In genomic region chr8:95916106-95916505, GRCm38 (mm10) we compare ENCODE assay signal across 8 mouse cellular contexts. TPM values are rescaled to one million over a fixed set of nuclear protein-coding genes. Genes with fewer than 3 reads are reported as not detected.
DNase-seq lines count a peak whose midpoint lies in the region; ATAC-seq and TF ChIP-seq lines count a peak whose summit lies in the region.

No protein-coding gene starts in this region.

- H3K36me3 ChIP-seq in ES-Bruce4 (ENCODE audit: control insufficient read depth, insufficient read depth, low read length, poor library complexity, severe bottlenecking) = no peaks in the 10 kb centered on the region
- H3K36me3 ChIP-seq in kidney, postnatal 0 days (ENCODE audit: insufficient read depth, low read length) = no peaks in the 10 kb centered on the region
- no peaks in the 10 kb centered on the region for H3K36me3 ChIP-seq in midbrain, embryonic 13.5 days

- TF ChIP-seq POLR2A in ES-Bruce4 (IDR thresholded peaks at IDR 0.05; ENCODE audit: insufficient read depth, low read length) = no peak

- H3K9me3 ChIP-seq in ES-Bruce4 (replicated peaks; ENCODE audit: control insufficient read depth, insufficient read depth, low read length, poor library complexity, severe bottlenecking) = no peaks in the 10 kb centered on the region
- H3K9me3 ChIP-seq in kidney, postnatal 0 days (replicated peaks; ENCODE audit: low read length) = no peaks in the 10 kb centered on the region
- H3K9me3 ChIP-seq in midbrain, embryonic 13.5 days = no peaks in the 10 kb centered on the region

- H3K9ac ChIP-seq in ES-Bruce4 (ENCODE audit: low read depth, poor library complexity, severe bottlenecking) = no peak overlapping the region
- H3K9ac ChIP-seq in kidney, postnatal 0 days (ENCODE audit: low read depth, low read length) = no peak overlapping the region
- peak overlapping the region; percentile 51; the same call in 1 of the 2 replicates for H3K9ac ChIP-seq in midbrain, embryonic 13.5 days (replicated peaks)

- H3K27me3 ChIP-seq in ES-Bruce4 (ENCODE audit: control insufficient read depth, insufficient read depth, low read length, poor library complexity, severe bottlenecking) = no peaks in the 10 kb centered on the region
- H3K27me3 ChIP-seq in kidney, postnatal 0 days (ENCODE audit: insufficient read depth, low read length) = no peaks in the 10 kb centered on the region
- no peaks in the 10 kb centered on the region for H3K27me3 ChIP-seq in midbrain, embryonic 13.5 days

- peak; percentile 44 for DNase-seq in adrenal gland, adult 2 months
- DNase-seq in adrenal gland, adult 18-20 months (ENCODE audit: low spot score in 2 of 2) = no peak
- peak; percentile 15 for DNase-seq in cerebellum, adult 9-11 months
- peak; percentile 66 for DNase-seq in kidney, postnatal 0 days (ENCODE audit: low spot score)
- DNase-seq in thymus, postnatal 25 days = peak; percentile 32

- H3K4me1 ChIP-seq in ES-Bruce4 (ENCODE audit: control insufficient read depth, insufficient read depth, low read length) = no peaks in the 10 kb centered on the region
- no peaks in the 10 kb centered on the region for H3K4me1 ChIP-seq in kidney, postnatal 0 days (replicated peaks; ENCODE audit: insufficient read depth, low read length)
- H3K4me1 ChIP-seq in midbrain, embryonic 13.5 days (replicated peaks) = peaks cover 9% of the 10 kb centered on the region

- peak overlapping the region; percentile 2 for H3K4me3 ChIP-seq in ES-Bruce4 (ENCODE audit: low read depth, low read length)
- H3K4me3 ChIP-seq in kidney, postnatal 0 days (replicated peaks; ENCODE audit: low read depth, low read length) = peak overlapping the region; percentile 11; the same call in 1 of the 2 replicates
- H3K4me3 ChIP-seq in midbrain, embryonic 13.5 days (replicated peaks) = peak overlapping the region; percentile 31

- no peak overlapping the region for H3K27ac ChIP-seq in ES-Bruce4 (ENCODE audit: insufficient read depth, low read length)
- H3K27ac ChIP-seq in kidney, postnatal 0 days = no peak overlapping the region
- no peak overlapping the region for H3K27ac ChIP-seq in midbrain, embryonic 13.5 days

- 9% methylated on average over 9 of the region's 9 CpGs for WGBS in kidney, postnatal 0 days
- 3% methylated on average over 9 of the region's 9 CpGs for WGBS in midbrain, embryonic 13.5 days

- ATAC-seq in granulocyte monocyte progenitor cell, adult 5-6 weeks (replicated peaks; ENCODE audit: poor library complexity, severe bottlenecking) = peak; percentile 82
- peak; percentile 91; the same call in 1 of the 2 replicates for ATAC-seq in kidney, postnatal 0 days (replicated peaks; ENCODE audit: low FRiP score, low read depth)
- peak; percentile 83 for ATAC-seq in midbrain, embryonic 13.5 days

- TF ChIP-seq CTCF in ES-Bruce4 (IDR thresholded peaks at IDR 0.05; ENCODE audit: low read depth, low read length) = no peak
- TF ChIP-seq CTCF in kidney, postnatal 0 days (IDR thresholded peaks at IDR 0.05; ENCODE audit: low read depth) = no peak

- no peak for TF ChIP-seq EP300 in ES-Bruce4 (IDR thresholded peaks at IDR 0.05; ENCODE audit: insufficient read depth, low read depth, low read length)

- peak overlapping the region; percentile 48 for H3K4me2 ChIP-seq in kidney, postnatal 0 days (ENCODE audit: low read length)
- peak overlapping the region; percentile 58 for H3K4me2 ChIP-seq in midbrain, embryonic 13.5 days (replicated peaks)

RNA-seq across cellular contexts. Expression of gene Got2, which starts 27.8 kb away (rescaled TPM):
- total RNA-seq in adrenal gland, adult 2 months (2021) = 100 to 1,000 TPM; 131 to 140 TPM
- polyA plus RNA-seq in adrenal gland, adult 2 months (2012; rRNA removed) = 105 and 111 TPM in 2 replicates
- 100 to 1,000 TPM; 103 to 127 TPM for total RNA-seq in adrenal gland, adult 18-20 months (2021)
- polyA plus RNA-seq in ES-Bruce4 (2011; ENCODE audit: insufficient read depth, insufficient read length, low read depth, missing spikeins) = 190 and 192 TPM in 2 replicates
- total RNA-seq in granulocyte monocyte progenitor cell, adult 5-6 weeks (2014; fragmentation: Nextera tagmentation) = 222 and 244 TPM in 2 replicates
- 110 and 114 TPM in 2 replicates for total RNA-seq in granulocyte monocyte progenitor cell, adult 5-6 weeks (2017)
- 266 and 295 TPM in 2 replicates for polyA plus RNA-seq in kidney, postnatal 0 days (2015; fragmentation: Nextera tagmentation; extraction: Ambion mirVana)
- 165 and 176 TPM in 2 replicates for polyA plus RNA-seq in midbrain, embryonic 13.5 days (2015; fragmentation: Nextera tagmentation; extraction: Ambion mirVana)

Comparison
In these comparisons a context has a peak if more than half of its experiments do, and no peak if none do; other contexts are left out.
1. DNase-seq: peak in adrenal gland, adult 2 months (single experiment), cerebellum, adult 9-11 months (single experiment), kidney, postnatal 0 days (single experiment) and thymus, postnatal 25 days (single experiment); none in adrenal gland, adult 18-20 months (0 of 2).
2. Peak in every context shown above with its lines, with median percentiles within 50 percentile points of each other: H3K4me3 ChIP-seq and ATAC-seq.